Mouse (Mus musculus) common myeloid progenitor, adult 5-6 weeks (primary cell): ENCODE data around the gene Fkbp5. TPM values are rescaled to one million over a fixed set of nuclear protein-coding genes. Genes with fewer than 3 reads are reported as not detected.

Experiments used
- ATAC-seq: replicated peaks from 2 replicates; pipeline ENCODE4 v1.8.0; 2016; ENCODE audit warnings: low read depth, mild to moderate bottlenecking, moderate TSS enrichment, inconsistent platforms; ENCODE audit not compliant: poor library complexity, severe bottlenecking
- total RNA-seq: library from RNA; stranded (forward); fragments of 200-1000, 187-1606 nt; gene quantifications from 2 replicates; pipeline ENCODE4 v1.2.3, GENCODE M21; 2017

Gene Fkbp5
- total RNA-seq, 1 experiment from 2014 or later = 49.6 TPM

DNA sequence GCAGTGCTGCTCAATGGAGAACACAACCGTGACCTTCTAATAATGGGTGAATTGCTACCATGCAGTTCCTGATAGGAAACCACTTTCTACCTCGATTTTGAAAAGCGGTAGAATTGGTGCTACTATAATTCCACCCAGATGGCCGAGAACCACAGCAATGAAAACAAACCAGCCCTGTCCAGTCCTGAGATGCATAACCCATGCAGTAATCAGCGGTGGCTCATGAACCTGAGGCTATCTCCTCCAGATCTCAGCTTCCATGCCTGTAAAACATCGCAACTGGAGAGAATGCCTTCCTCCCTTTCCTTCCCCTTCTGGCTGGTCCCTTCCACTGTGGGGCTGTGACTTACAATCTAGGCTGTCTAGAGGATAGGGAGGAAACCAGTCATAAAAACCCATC lies 46.5 kb downstream of the Fkbp5 start:
- ATAC-seq = no peak

DNA sequence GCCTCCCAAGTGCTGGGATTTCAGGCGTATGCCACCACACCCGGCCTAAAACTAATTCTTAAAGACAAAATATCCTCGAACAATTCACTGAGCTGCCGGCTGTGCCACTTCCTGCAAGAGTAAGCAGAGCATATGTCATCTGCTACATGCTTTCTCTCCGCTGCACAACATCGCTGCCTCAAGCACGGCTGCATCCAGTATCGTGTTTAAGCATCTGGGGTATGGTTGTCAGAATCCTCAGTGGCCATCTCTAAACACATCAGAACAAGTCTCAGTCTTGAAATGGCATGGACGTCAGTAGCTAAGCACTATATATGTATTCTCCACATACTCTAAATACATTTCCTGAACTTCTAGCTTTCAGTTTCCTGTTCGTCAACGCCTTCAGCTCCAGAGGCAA lies 49.6 kb downstream of the Fkbp5 start:
- ATAC-seq = 0 out of 2 replicates have a peak, but pooled peaks have one; percentile 25

- no peak for ATAC-seq
These were observed 51.4 kb downstream of the Fkbp5 start for GRCm38 (mm10) chr17:28465968-28466367.

- no peak for ATAC-seq
These were observed 53.5 kb downstream of the Fkbp5 start for GRCm38 (mm10) chr17:28463701-28464443.

DNA sequence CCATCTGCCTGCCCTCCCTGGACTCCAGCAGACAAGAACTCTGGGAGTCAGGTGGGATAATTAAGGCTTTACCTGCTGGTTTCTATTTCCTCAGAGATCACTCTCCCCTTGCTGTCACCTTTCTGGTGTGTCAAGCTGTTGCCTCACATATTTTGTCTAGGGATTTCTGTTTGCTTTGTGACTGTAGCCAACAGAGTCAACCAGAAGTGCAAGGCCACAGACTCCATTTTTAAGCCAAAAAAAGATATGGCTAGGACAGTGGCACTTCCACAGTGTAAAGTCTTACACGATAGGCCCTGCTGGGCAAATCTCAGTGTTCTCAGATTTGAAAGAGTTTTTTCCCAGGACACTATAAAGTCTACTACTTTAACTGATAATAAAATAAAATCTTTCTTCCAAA lies 56.9 kb downstream of the Fkbp5 start:
- ATAC-seq = no peak

- peak; percentile 66; the same call in 1 of the 2 replicates for ATAC-seq
These were observed 62.2 kb downstream of the Fkbp5 start for GRCm38 (mm10) chr17:28455098-28455497.

DNA sequence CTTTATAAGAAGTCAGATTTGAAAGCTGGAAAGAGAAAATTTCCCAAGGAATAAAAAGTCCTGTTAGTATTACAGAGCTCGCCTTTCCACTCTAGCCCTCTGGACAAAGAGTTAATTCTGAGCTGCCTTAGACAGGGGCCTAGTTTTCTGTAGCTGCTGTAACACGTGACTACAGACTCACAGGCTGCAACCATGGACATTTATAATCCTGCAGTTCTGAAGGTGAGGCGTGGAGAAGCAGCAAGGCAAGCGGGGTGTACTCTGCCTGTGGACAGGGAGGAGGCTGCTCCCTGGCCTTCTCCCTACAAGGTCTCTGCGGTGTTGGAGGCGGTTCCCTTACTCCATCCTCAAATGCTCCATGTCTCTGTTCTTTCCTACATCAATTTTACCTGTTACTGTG lies 64.4 kb downstream of the Fkbp5 start:
- ATAC-seq = no peak

GRCm38 (mm10) chr17:28451914-28452313 lies 65.4 kb downstream of the Fkbp5 start:
- no peak for ATAC-seq

DNA sequence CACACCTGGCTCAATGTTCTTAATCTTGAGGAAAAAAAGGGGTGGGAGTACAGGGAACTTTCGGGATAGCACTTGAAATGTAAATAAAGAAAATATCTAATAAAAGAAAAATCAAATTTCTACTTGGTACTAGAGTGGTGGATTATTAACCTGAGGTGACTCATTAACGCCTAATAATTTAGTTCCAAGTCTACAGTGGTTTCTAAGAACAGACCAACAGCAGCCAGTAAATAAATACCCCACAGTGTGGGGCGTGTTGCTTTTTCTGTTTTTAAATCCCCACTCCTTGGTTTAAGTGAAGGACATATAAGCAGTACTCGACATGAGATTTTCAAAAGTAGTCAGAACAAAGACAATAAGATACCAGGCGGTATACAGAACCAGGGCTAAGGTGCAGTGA lies 65.8 kb downstream of the Fkbp5 start:
- ATAC-seq = no peak

- no peak for ATAC-seq
These were observed 69.1 kb downstream of the Fkbp5 start for GRCm38 (mm10) chr17:28448225-28448624.

GRCm38 (mm10) chr17:28447789-28448188 lies 69.5 kb downstream of the Fkbp5 start:
- no peak for ATAC-seq

- ATAC-seq = no peak
These were observed 70.5 kb downstream of the Fkbp5 start for GRCm38 (mm10) chr17:28446820-28447168.

DNA sequence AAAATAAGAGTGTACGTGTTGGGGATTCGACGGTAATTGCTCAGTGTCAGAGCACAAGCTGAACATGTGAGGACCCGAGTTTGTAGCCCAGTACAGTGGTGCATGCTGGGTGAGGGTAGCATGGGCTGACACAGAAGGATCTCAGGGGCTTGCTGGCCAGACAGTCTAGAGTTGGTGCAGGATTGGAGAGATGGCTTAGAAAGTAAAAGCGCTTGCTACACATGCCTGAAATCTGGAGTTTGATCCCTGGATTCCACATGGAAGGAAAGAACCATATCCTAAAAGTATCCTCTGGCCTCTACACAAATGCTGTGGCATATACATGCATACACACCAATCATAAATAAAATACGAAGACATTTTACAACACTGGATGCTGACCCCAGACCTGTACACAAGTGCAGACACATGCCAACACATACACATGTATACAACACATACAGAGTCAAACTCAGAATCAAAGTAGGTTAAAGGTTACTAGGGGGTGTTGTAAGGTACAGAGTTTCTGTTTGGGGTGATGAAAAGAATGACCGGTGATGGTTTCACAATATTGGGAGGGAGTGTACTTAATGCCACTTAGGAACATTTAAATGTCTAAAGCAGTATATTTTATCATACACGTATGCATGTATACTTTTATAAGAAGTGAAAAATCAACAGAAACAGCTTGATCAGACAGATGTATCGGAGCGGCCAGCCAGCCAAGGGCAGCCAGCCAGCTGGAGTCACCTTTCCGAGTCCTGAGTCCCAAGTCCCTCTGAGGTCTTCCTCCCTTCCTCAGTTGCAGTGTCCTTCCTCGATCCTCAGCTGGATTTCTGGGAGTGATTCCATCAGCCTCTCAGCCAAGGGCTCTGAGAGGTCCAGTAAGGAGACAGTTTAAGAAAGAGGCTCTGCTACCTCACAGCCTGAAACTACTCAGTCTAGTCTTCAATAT lies 71.2 kb downstream of the Fkbp5 start:
- ATAC-seq = no peak

DNA sequence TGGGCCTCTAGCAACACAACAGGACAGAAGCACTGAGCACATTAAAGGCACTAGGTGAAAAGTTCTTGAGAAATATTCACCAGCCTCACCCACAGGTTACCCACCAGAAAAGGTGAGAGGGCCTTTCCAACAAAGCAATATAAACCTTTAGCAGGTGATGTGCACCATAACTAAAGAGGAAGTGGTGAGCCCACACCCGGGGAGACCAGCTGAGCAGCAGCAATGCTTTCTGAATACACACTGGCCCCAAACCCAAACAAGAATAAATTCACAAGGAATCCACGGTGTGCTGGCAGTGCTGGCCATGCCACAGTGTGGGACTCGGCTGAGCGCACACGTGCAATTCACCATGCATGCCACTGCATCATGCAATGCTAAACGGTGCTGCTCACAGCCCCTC lies 74.7 kb downstream of the Fkbp5 start:
- ATAC-seq = 0 out of 2 replicates have a peak, but pooled peaks have one; percentile 11

- ATAC-seq = no peak
These were observed 78.8 kb downstream of the Fkbp5 start for GRCm38 (mm10) chr17:28438342-28439115.

GRCm38 (mm10) chr17:28437938-28438337 lies 79.4 kb downstream of the Fkbp5 start:
- no peak for ATAC-seq

- ATAC-seq = no peak
These were observed 82.3 kb downstream of the Fkbp5 start for GRCm38 (mm10) chr17:28434921-28435485.

GRCm38 (mm10) chr17:28433029-28433428 lies 84.3 kb downstream of the Fkbp5 start:
- 0 out of 2 replicates have a peak, but pooled peaks have one; percentile 33 for ATAC-seq

DNA sequence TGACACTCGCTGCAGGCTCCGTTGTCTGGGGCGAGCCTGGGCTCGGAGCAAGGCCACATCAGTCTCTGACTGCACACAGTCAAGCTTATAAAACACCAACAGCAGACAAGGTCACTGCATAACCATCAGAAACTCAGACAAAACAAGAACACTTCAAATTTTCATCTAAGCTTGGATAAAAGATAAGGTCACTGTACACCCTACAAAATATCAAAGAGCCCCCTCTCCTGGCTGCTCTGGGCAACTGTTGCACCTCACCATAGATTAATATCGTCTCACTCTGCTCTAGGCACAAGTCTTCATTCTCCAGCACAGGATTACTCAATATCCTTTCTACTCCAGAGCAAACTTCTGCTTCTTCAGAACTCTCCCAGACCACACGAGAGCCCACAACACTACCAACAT lies 85.4 kb downstream of the Fkbp5 start:
- ATAC-seq = peak; percentile 85

- ATAC-seq = no peak
These were observed 86.3 kb downstream of the Fkbp5 start for GRCm38 (mm10) chr17:28431038-28431437.
